Mouse (Mus musculus) retina, embryonic 14.5 days (tissue): ENCODE results near the gene Mdc1.

ENCODE experiments used
- DNase-seq: peaks from one replicate; pipeline ENCODE4 v3.0.0-alpha.2; 2015; ENCODE audit warnings: low spot score

Gene Mdc1

DNA sequence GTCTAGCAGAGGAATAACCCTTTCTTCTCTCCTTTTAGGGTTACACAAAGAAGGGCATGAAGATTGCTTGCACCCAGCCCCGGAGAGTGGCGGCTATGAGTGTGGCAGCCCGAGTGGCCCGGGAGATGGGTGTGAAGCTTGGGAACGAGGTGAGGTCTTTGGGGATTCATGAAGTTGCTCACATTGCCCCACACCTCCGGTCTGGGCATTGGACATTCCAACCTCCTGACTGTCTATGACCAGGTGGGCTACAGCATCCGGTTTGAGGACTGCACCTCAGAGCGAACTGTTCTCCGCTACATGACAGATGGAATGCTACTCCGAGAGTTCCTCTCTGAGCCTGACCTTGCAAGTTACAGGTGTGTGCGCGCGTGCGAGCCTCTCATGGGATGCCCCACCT lies 42.5 kb downstream of the Mdc1 start:
- no peak for DNase-seq

DNA sequence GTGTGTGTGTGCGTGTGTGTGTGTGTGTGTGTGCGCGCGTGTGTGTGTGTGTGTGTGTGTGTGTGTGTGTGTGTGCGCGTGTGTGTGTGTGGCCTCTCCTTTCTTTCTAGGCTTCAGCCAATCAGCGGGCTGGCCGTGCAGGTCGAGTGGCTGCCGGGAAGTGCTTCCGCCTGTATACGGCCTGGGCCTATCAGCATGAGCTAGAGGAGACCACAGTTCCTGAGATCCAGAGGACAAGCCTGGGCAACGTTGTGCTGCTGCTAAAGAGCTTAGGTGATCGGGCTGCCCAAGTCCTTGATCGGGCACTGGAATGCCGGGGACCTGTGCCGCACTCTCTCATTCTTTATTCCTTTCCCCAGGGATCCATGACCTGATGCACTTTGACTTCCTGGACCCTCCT lies 46.4 kb downstream of the Mdc1 start:
- no peak for DNase-seq

DNA sequence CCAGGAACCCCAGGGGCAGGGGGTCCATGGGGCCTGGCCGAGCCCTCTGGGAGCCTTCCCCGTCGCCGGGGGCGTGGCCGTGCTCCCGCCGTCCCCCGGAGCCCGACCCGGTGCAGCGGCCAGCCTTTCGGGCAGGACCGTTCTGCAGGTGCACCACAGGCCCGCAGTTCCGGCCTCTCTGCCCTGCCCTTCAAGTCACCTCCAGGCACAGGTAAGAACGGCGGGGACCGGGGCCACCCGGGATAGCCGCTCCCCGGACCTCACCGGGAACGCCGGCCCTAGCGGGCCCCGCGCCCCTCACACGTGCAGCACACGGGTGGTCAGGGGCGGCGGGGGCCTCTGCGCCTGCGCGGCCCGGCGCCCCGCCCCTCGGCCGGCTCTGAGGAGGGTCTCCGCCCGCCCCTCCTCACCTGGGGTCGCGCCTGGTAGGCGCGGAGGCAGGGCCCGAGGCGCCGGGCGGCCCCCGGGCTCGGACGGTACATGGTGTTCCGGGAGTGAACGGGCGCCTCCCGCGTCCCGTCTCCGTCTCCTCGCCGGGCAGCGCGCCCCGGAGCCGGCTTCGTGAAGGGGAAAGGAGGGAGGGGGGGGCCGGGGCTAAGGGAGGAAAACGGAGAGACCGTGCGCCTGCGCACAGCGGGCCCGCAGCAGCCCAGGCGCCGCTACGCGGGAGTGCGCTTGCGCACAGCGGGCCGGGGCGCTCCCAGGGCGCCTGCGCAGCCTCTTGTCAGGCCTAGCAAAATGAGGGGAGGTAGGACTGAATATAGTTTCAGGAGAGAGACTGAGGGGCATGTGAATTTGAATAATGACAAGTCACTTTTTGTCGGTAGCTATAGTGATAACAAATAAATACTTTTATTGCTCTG lies 55.7 kb downstream of the Mdc1 start, which contains the start of gene 2310061I04Rik:
Gene 2310061I04Rik, minus strand, starts transcription at position 651 of the 863 bp plus-strand sequence.
- DNase-seq = peak; percentile 96

DNA sequence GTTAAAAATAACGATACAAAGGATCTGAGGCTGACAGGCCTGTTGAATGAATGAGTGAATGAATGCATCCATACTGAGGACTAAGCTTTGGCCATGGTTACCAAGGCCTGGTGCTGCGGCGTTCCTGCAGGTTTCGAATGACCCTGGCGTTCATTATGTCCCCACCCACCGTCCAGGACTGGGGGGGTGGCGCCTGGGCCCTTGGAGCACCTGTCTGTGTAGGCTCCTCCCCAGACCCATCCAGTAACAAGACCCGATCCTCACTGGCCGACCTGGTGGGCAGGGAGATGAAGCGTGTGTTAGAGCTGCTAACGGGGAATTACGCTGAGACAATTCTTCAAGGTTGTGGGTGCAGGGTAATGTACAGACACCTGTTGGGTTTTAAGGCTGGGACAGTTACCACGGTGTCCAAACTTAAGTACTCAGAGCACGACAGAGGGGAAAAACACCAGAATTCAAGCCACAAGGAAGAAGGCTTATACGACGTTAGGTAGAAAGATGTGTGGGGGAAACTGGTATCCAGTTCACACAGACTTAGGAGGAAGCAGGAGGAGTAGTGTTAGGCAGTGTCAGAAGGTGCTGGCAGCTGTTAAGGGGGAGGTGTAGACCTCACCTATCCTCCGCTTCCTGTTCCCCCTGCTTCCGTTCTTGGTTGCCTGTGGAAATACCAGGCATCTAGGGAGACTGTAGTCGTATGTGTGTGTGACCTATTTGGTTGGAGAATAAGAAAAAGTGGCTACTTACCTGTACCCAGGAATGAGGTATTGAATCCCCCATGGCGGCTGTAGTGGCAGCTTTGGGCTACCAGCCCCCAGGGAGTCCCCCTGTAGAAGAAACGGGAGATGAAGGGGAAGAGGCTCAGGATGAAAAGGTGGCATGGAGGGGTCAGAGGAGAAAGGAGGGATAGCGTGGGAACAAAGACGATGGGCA lies 56.6 kb downstream of the Mdc1 start:
- DNase-seq = no peak

GRCm38 (mm10) chr17:35900636-35901035 lies 59.3 kb downstream of the Mdc1 start:
- no peak for DNase-seq

DNA sequence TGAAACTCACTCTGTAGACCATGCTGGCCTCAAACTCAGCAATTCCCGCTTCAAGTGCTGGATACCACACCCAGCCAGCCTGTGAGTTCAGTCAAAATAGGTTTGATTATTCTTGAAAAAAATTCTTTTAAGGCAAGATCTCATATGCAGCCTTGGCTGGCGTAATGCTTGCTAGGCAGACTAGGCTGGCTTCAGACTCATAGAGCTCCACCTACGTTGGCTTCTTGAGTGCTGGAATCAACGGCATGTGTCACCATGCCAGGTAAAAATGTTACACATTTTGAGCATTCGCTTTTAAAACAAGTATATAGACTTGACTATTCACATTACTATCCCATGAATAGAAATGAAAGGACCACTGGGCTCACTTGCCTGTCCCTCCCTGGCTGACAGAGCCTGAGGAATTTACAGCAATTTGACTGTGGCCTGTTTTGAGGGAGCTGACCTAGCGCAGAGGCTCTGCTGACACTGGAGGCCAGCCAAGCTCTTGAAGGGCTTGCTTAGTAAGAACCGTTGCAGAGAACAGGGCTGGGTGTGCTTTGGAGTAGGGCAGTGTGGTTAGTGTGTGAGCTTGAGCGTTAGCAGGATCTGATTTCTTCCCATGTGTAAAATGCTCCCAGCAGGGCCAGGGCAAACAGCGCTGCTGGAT lies 62.2 kb downstream of the Mdc1 start:
- DNase-seq = no peak

- DNase-seq = no peak
Observed at GRCm38 (mm10) chr17:35903992-35904355, 62.7 kb downstream of the Mdc1 start.

GRCm38 (mm10) chr17:35905587-35905986 lies 64.3 kb downstream of the Mdc1 start:
- DNase-seq = no peak

DNA sequence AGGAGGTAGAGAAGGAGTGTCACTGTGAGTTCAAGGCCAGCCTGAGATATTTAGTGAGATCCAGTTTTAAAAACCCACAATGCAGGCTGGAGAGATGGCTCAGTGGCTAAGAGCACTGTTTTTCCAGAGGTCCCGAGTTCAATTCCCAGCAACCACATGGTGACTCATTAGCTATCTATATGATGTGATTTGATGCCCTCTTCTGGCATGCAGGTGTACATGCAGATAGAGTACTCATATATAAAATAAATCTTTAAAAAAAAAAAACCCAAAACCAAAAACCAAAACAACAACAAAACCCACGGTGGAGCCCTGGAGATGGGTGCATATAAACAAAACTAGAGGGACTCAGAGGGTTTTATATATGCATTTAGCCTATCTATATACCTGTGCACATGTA lies 66.3 kb downstream of the Mdc1 start:
- no peak for DNase-seq
